ENCODE assay signal across 8 mouse cellular contexts in the genomic region with DNA sequence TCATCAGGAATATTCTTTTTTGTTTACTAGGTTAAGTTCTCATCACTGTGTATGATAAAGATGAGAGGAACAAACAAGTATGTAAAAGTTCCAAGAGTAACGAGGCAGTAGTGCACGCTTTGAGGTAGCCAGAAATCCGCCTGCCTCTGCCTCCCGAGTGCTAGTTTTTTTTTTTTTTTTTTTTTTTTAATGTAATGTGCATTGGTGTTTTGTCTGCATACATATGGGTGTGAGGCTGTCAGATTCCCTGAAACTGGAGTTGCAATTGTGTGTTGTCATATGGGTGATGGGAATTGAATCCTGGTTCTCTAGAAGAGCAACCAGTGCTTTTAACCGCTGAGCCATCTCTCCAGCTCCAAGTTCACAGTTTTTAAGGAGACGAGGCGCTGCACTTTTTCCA. TPM values are rescaled to one million over a fixed set of nuclear protein-coding genes. Genes with fewer than 3 reads are reported as not detected.
DNase-seq lines count a peak whose midpoint lies in the region; ATAC-seq and TF ChIP-seq lines count a peak whose summit lies in the region.

No protein-coding gene starts in this region.

- H3K27me3 ChIP-seq in heart, postnatal 0 days (ENCODE audit: control insufficient read depth, insufficient read depth, low read length): no peaks in the 10 kb centered on the region
- H3K27me3 ChIP-seq in hindbrain, embryonic 12.5 days: no peaks in the 10 kb centered on the region
- H3K27me3 ChIP-seq in midbrain, embryonic 12.5 days: no peaks in the 10 kb centered on the region

- 64% methylated on average over 7 of the region's 7 CpGs for WGBS in heart, postnatal 0 days
- 62% methylated on average over 7 of the region's 7 CpGs for WGBS in hindbrain, embryonic 12.5 days
- 63% methylated on average over 7 of the region's 7 CpGs for WGBS in midbrain, embryonic 12.5 days

- DNase-seq in heart, postnatal 0 days (ENCODE audit: low spot score): no peak
- DNase-seq in heart, postnatal 14 days: no peak
- DNase-seq in MEL-GATA-1-ER (ENCODE audit: extremely low read depth, low read depth) (peak; percentile 5), adipocyte (ENCODE audit: low spot score) (no peak)
- no peak for DNase-seq in retina, embryonic 14.5 days (ENCODE audit: low spot score)
- no peak for DNase-seq in left cerebral cortex, adult 11 months (ENCODE audit: low spot score)

- H3K36me3 ChIP-seq in heart, postnatal 0 days (replicated peaks; ENCODE audit: control insufficient read depth, insufficient read depth, low read length): no peaks in the 10 kb centered on the region
- H3K36me3 ChIP-seq in hindbrain, embryonic 12.5 days: no peaks in the 10 kb centered on the region
- H3K36me3 ChIP-seq in midbrain, embryonic 12.5 days: peaks cover 4% of the 10 kb centered on the region; the same call in 1 of the 2 replicates

- H3K4me1 ChIP-seq in heart, postnatal 0 days (ENCODE audit: control insufficient read depth, insufficient read depth): 0 out of 2 replicates have a peak, but pooled peaks cover 6% of the 10 kb centered on the region
- H3K4me1 ChIP-seq in hindbrain, embryonic 12.5 days: peaks cover 9% of the 10 kb centered on the region
- peaks cover 17% of the 10 kb centered on the region for H3K4me1 ChIP-seq in midbrain, embryonic 12.5 days

- no peak for ATAC-seq in heart, postnatal 0 days (ENCODE audit: insufficient read depth, low read depth)
- ATAC-seq in hindbrain, embryonic 12.5 days (ENCODE audit: low FRiP score): no peak
- 0 out of 2 replicates have a peak, but pooled peaks have one; percentile 3 for ATAC-seq in midbrain, embryonic 12.5 days (ENCODE audit: low FRiP score, low read depth)

- no peak for TF ChIP-seq EP300 in heart, postnatal 0 days (IDR thresholded peaks at IDR 0.05; ENCODE audit: low read depth)

- no peak for TF ChIP-seq CTCF in heart, postnatal 0 days (IDR thresholded peaks at IDR 0.05; ENCODE audit: low read depth)

- no peaks in the 10 kb centered on the region for H3K9me3 ChIP-seq in heart, postnatal 0 days (replicated peaks; ENCODE audit: control insufficient read depth, low read length)
- H3K9me3 ChIP-seq in hindbrain, embryonic 12.5 days (replicated peaks): no peaks in the 10 kb centered on the region
- no peaks in the 10 kb centered on the region for H3K9me3 ChIP-seq in midbrain, embryonic 12.5 days

- H3K27ac ChIP-seq in heart, postnatal 0 days (ENCODE audit: low read depth): peak overlapping the region; percentile 65
- H3K27ac ChIP-seq in hindbrain, embryonic 12.5 days: peak overlapping the region; percentile 84
- H3K27ac ChIP-seq in midbrain, embryonic 12.5 days (replicated peaks): peak overlapping the region; percentile 78

- peak overlapping the region; percentile 88 for H3K9ac ChIP-seq in heart, postnatal 0 days (replicated peaks; ENCODE audit: low read depth, low read length)
- H3K9ac ChIP-seq in hindbrain, embryonic 12.5 days: peak overlapping the region; percentile 91
- peak overlapping the region; percentile 86; the same call in 1 of the 2 replicates for H3K9ac ChIP-seq in midbrain, embryonic 12.5 days (replicated peaks)

- peak overlapping the region; percentile 85 for H3K4me3 ChIP-seq in heart, postnatal 0 days (ENCODE audit: low read depth, low read length)
- peak overlapping the region; percentile 80 for H3K4me3 ChIP-seq in hindbrain, embryonic 12.5 days
- peak overlapping the region; percentile 81 for H3K4me3 ChIP-seq in midbrain, embryonic 12.5 days

- intact Hi-C loops in heart, postnatal 14 days (cut with DNase I): loop anchor here (2.0 to 5.0 kb wide), 2 partner anchors 18 to 37 kb away; no protein-coding TSS in a partner anchor

- H3K4me2 ChIP-seq in heart, postnatal 0 days (ENCODE audit: low read depth, low read length): peak overlapping the region; percentile 94
- peak overlapping the region; percentile 80 for H3K4me2 ChIP-seq in hindbrain, embryonic 12.5 days (replicated peaks)
- H3K4me2 ChIP-seq in midbrain, embryonic 12.5 days (replicated peaks): peak overlapping the region; percentile 69

RNA-seq across cellular contexts. Expression of gene Ttc28, which starts 0.6 kb away (rescaled TPM):
- total RNA-seq in heart, postnatal 0 days (2014; rRNA removed; ENCODE audit: low replicate concordance): 12.3 and 14.2 TPM in 2 replicates
- polyA plus RNA-seq in heart, postnatal 0 days (2015; fragmentation: Nextera tagmentation; extraction: Ambion mirVana): 3.7 and 4.6 TPM in 2 replicates
- 10 to 100 TPM; 20.5 to 21.6 TPM for total RNA-seq in heart, postnatal 14 days (2021)
- 26.9 and 28.2 TPM in 2 replicates for polyA plus RNA-seq in hindbrain, embryonic 12.5 days (2016; fragmentation: Nextera tagmentation; extraction: Ambion mirVana)
- polyA plus RNA-seq in midbrain, embryonic 12.5 days (2016; fragmentation: Nextera tagmentation; extraction: Ambion mirVana): 24.7 and 24.8 TPM in 2 replicates

RNA-seq across cellular contexts. Expression of gene Chek2, which starts 39.3 kb away (rescaled TPM):
- 2.5 and 4.8 TPM in 2 replicates for total RNA-seq in heart, postnatal 0 days (2014; rRNA removed; ENCODE audit: low replicate concordance)
- 6.1 and 6.4 TPM in 2 replicates for polyA plus RNA-seq in heart, postnatal 0 days (2015; fragmentation: Nextera tagmentation; extraction: Ambion mirVana)
- 1 to 10 TPM; 4.0 to 5.2 TPM for total RNA-seq in heart, postnatal 14 days (2021)
- 18.3 and 18.4 TPM in 2 replicates for polyA plus RNA-seq in hindbrain, embryonic 12.5 days (2016; fragmentation: Nextera tagmentation; extraction: Ambion mirVana)
- 24.2 and 28.7 TPM in 2 replicates for polyA plus RNA-seq in midbrain, embryonic 12.5 days (2016; fragmentation: Nextera tagmentation; extraction: Ambion mirVana)

RNA-seq across cellular contexts. Expression of gene Hscb, which starts 39.5 kb away (rescaled TPM):
- 23.0 and 42.1 TPM in 2 replicates for total RNA-seq in heart, postnatal 0 days (2014; rRNA removed; ENCODE audit: low replicate concordance)
- polyA plus RNA-seq in heart, postnatal 0 days (2015; fragmentation: Nextera tagmentation; extraction: Ambion mirVana): 23.6 and 26.5 TPM in 2 replicates
- 10 to 100 TPM; 16.4 to 20.7 TPM for total RNA-seq in heart, postnatal 14 days (2021)
- polyA plus RNA-seq in hindbrain, embryonic 12.5 days (2016; fragmentation: Nextera tagmentation; extraction: Ambion mirVana): 18.5 and 21.4 TPM in 2 replicates
- 20.5 and 21.6 TPM in 2 replicates for polyA plus RNA-seq in midbrain, embryonic 12.5 days (2016; fragmentation: Nextera tagmentation; extraction: Ambion mirVana)
